9 mouse cellular contexts compared by ENCODE assay signal in the genomic region with DNA sequence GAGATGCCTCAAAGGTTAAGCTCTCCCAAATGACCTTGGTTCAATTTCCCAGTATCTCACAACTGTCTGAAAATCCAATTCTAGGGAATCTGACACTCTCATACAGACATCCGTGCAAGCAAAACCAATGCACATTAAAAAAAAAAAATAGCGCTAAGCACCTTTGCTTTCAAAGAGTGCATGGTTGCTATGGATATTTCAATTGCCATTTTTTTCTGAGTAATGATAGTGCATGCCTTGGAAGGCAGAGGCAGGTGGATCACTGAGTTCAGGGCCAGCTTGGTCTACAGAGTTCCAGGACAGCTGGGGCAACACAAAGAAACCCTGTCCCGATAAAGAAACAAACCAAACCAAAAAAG. TPM values are rescaled to one million over a fixed set of nuclear protein-coding genes. Genes with fewer than 3 reads are reported as not detected.
A peak's percentile ranks its signal among the peaks of the same experiment; 100 is the strongest.
DNase-seq lines count a peak whose midpoint lies in the region; ATAC-seq and TF ChIP-seq lines count a peak whose summit lies in the region.
"Had no signal": no experiment of that assay in that cellular context is flagged by ENCODE, and none has a peak within 500 bp of the region (broad histone marks: within the 10 kb centered on the region; RNA-seq: fewer than 3 reads in every experiment).

No protein-coding gene starts in this region.

- peak overlapping the region; percentile 80 for H3K4me2 ChIP-seq in forebrain, embryonic 15.5 days (replicated peaks)
- H3K4me2 ChIP-seq in liver, embryonic 14.5 days (ENCODE audit: low read depth) = peak overlapping the region; percentile 79

- H3K9ac ChIP-seq in heart, adult 2 months (ENCODE audit: low read depth, low read length) = no peak overlapping the region
- H3K9ac ChIP-seq in forebrain, embryonic 15.5 days (replicated peaks) = peak overlapping the region; percentile 83
- peak overlapping the region; percentile 87 for H3K9ac ChIP-seq in liver, embryonic 14.5 days (replicated peaks)

- TF ChIP-seq EP300 in heart, adult 2 months (IDR thresholded peaks at IDR 0.05; ENCODE audit: insufficient read depth, low read depth, low read length) = no peak
- no peak; the same call in 1 of the 2 replicates for TF ChIP-seq EP300 in liver, embryonic 14.5 days (IDR thresholded peaks at IDR 0.05; ENCODE audit: low read depth)

- TF ChIP-seq CTCF in heart, adult 2 months (IDR thresholded peaks at IDR 0.05) = no peak
- TF ChIP-seq CTCF in liver, embryonic 14.5 days (IDR thresholded peaks at IDR 0.05; ENCODE audit: low read depth) = no peak

- H3K79me2 ChIP-seq in heart, adult 2 months (replicated peaks; ENCODE audit: control insufficient read depth, insufficient read depth, low read length) = no peaks in the 10 kb centered on the region

- H3K4me3 ChIP-seq in heart, adult 2 months = peak overlapping the region; percentile 78
- peak overlapping the region; percentile 53 for H3K4me3 ChIP-seq in forebrain, embryonic 15.5 days
- peak overlapping the region; percentile 89 to 97 for H3K4me3 ChIP-seq in liver, embryonic 14.5 days (ENCODE audit: insufficient read depth in 1 of 2, low read depth in 2 of 2, low read length in 2 of 2)

- peaks cover 4% of the 10 kb centered on the region for H3K4me1 ChIP-seq in heart, adult 2 months (ENCODE audit: control insufficient read depth, insufficient read depth, low read length)
- peaks cover 12% of the 10 kb centered on the region for H3K4me1 ChIP-seq in forebrain, embryonic 15.5 days
- peaks cover 6% of the 10 kb centered on the region in 2 experiments for H3K4me1 ChIP-seq in liver, embryonic 14.5 days (replicated peaks; ENCODE audit: control insufficient read depth in 2 of 2, insufficient read depth in 2 of 2, low read length in 1 of 2)

- H3K27ac ChIP-seq in heart, adult 2 months = peak overlapping the region; percentile 85
- no peak overlapping the region for H3K27ac ChIP-seq in forebrain, embryonic 15.5 days (replicated peaks)
- H3K27ac ChIP-seq in liver, embryonic 14.5 days = no peak overlapping the region

- intact Hi-C loops in heart, adult 2 months (cut with DNase I) = no loop called here

- H3K9me3 ChIP-seq in forebrain, embryonic 15.5 days = no peaks in the 10 kb centered on the region
- no peaks in the 10 kb centered on the region for H3K9me3 ChIP-seq in liver, embryonic 14.5 days (ENCODE audit: control insufficient read depth, low read length)

- 3% methylated on average over 3 of the region's 3 CpGs for WGBS in heart, adult 2 months
- whole genome bisulfite sequencing in forebrain, embryonic 15.5 days = 12% methylated on average over 3 of the region's 3 CpGs
- WGBS in liver, embryonic 14.5 days (ENCODE audit: insufficient replicate concordance) = 5% methylated on average over 3 of the region's 3 CpGs

- no peaks in the 10 kb centered on the region for H3K27me3 ChIP-seq in heart, adult 2 months (ENCODE audit: control insufficient read depth, insufficient read depth, low read length)
- H3K27me3 ChIP-seq in forebrain, embryonic 15.5 days = no peaks in the 10 kb centered on the region
- no peaks in the 10 kb centered on the region for H3K27me3 ChIP-seq in liver, embryonic 14.5 days (ENCODE audit: control insufficient read depth, insufficient read depth, low read length)

- DNase-seq in heart, adult 2 months = no peak
- DNase-seq in heart, postnatal 4 days = no peak
- no peak for DNase-seq in liver, embryonic 14.5 days (ENCODE audit: low read depth in 3 of 3, low spot score in 3 of 3)
- DNase-seq in MN1 (ENCODE audit: low spot score) = no peak
- no peak for DNase-seq in spleen, adult 18-20 months
- DNase-seq in ovary, postnatal 14 days (ENCODE audit: low spot score) = no peak

- ATAC-seq in CD4-positive, CD25-positive, alpha-beta regulatory T cell, adult 4 months = peak; percentile 51
- peak; percentile 17; the same call in 1 of the 2 replicates for ATAC-seq in forebrain, embryonic 15.5 days (replicated peaks)
- ATAC-seq in liver, embryonic 14.5 days (ENCODE audit: insufficient read depth) = no peak

- no peak for TF ChIP-seq POLR2A in heart, adult 2 months (IDR thresholded peaks at IDR 0.05; ENCODE audit: insufficient read depth, low read depth, low read length)

- peaks cover 6% of the 10 kb centered on the region for H3K36me3 ChIP-seq in heart, adult 2 months (ENCODE audit: control insufficient read depth, insufficient read depth, low read length)
- peaks cover 11% of the 10 kb centered on the region for H3K36me3 ChIP-seq in forebrain, embryonic 15.5 days
- peaks cover 8% of the 10 kb centered on the region for H3K36me3 ChIP-seq in liver, embryonic 14.5 days (replicated peaks; ENCODE audit: control insufficient read depth, insufficient read depth, low read depth)

RNA-seq across cellular contexts. Expression of gene Uqcc3, which starts 0.3 kb away (rescaled TPM):
- 10 to 100 TPM; 49.9 to 56.5 TPM for total RNA-seq in heart, adult 2 months (2021)
- 43.7 and 48.6 TPM in 2 replicates for polyA plus RNA-seq in heart, adult 2 months (2012; rRNA removed)
- total RNA-seq in heart, postnatal 4 days (2021) = 10 to 100 TPM; 39.4 to 41.2 TPM
- 10 to 100 TPM; 80.7 to 88.3 TPM for polyA plus RNA-seq in CD4-positive, CD25-positive, alpha-beta regulatory T cell, adult 4 months (2017; shearing (Covaris generic))
- polyA plus RNA-seq in forebrain, embryonic 15.5 days (2015; fragmentation: Nextera tagmentation; extraction: Ambion mirVana) = 55.4 and 61.8 TPM in 2 replicates
- polyA plus RNA-seq in liver, embryonic 14.5 days (2012; rRNA removed) = 18.5 and 22.2 TPM in 2 replicates
- polyA plus RNA-seq in liver, embryonic 14.5 days (2014; fragmentation: Nextera tagmentation; extraction: Ambion mirVana) = 28.3 and 35.3 TPM in 2 replicates

RNA-seq across cellular contexts. Expression of gene Lbhd1, which starts 2.5 kb away (rescaled TPM):
- 1 to 10 TPM; 4.2 to 5.2 TPM for total RNA-seq in heart, adult 2 months (2021)
- polyA plus RNA-seq in heart, adult 2 months (2012; rRNA removed) = 1.1 and 1.3 TPM in 2 replicates
- 1 to 10 TPM; 2.1 to 5.6 TPM for total RNA-seq in heart, postnatal 4 days (2021)
- 10 to 100 TPM; 58.1 to 77.2 TPM for polyA plus RNA-seq in CD4-positive, CD25-positive, alpha-beta regulatory T cell, adult 4 months (2017; shearing (Covaris generic))
- polyA plus RNA-seq in forebrain, embryonic 15.5 days (2015; fragmentation: Nextera tagmentation; extraction: Ambion mirVana) = 59.1 and 74.7 TPM in 2 replicates
- 3.1 and 3.7 TPM in 2 replicates for polyA plus RNA-seq in liver, embryonic 14.5 days (2012; rRNA removed)
- polyA plus RNA-seq in liver, embryonic 14.5 days (2014; fragmentation: Nextera tagmentation; extraction: Ambion mirVana) = 43.7 and 47.7 TPM in 2 replicates

RNA-seq across cellular contexts. Expression of gene Gm49403, which starts 2.7 kb away (rescaled TPM):
- not detected for total RNA-seq in heart, adult 2 months (2021)
- polyA plus RNA-seq in heart, adult 2 months (2012; rRNA removed) = not detected in 2 replicates
- not detected for total RNA-seq in heart, postnatal 4 days (2021)
- not detected for polyA plus RNA-seq in CD4-positive, CD25-positive, alpha-beta regulatory T cell, adult 4 months (2017; shearing (Covaris generic))
- not detected in 2 replicates for polyA plus RNA-seq in forebrain, embryonic 15.5 days (2015; fragmentation: Nextera tagmentation; extraction: Ambion mirVana)
- polyA plus RNA-seq in liver, embryonic 14.5 days (2012; rRNA removed) = not detected in 2 replicates
- polyA plus RNA-seq in liver, embryonic 14.5 days (2014; fragmentation: Nextera tagmentation; extraction: Ambion mirVana) = not detected in 2 replicates
- total RNA-seq: neutrophil, adult 5-6 weeks had no signal

RNA-seq across cellular contexts. Expression of gene 1810009A15Rik, which starts 7.6 kb away (rescaled TPM):
- total RNA-seq in heart, adult 2 months (2021) = 10 to 100 TPM; 15.6 to 21.0 TPM
- 10.1 and 10.5 TPM in 2 replicates for polyA plus RNA-seq in heart, adult 2 months (2012; rRNA removed)
- 10 to 100 TPM; 23.7 to 24.9 TPM for total RNA-seq in heart, postnatal 4 days (2021)
- 100 to 1,000 TPM; 102 to 103 TPM for polyA plus RNA-seq in CD4-positive, CD25-positive, alpha-beta regulatory T cell, adult 4 months (2017; shearing (Covaris generic))
- polyA plus RNA-seq in forebrain, embryonic 15.5 days (2015; fragmentation: Nextera tagmentation; extraction: Ambion mirVana) = 53.9 and 55.0 TPM in 2 replicates
- polyA plus RNA-seq in liver, embryonic 14.5 days (2012; rRNA removed) = 36.7 and 52.7 TPM in 2 replicates
- 65.0 and 70.8 TPM in 2 replicates for polyA plus RNA-seq in liver, embryonic 14.5 days (2014; fragmentation: Nextera tagmentation; extraction: Ambion mirVana)

RNA-seq across cellular contexts. Expression of gene Gm49416, which starts 7.7 kb away (rescaled TPM):
- total RNA-seq in heart, adult 2 months (2021) = 1 to 10 TPM in 1 of 2 experiments, under 1 TPM in 1; 0.57 to 3.2 TPM
- 1.2 and 1.3 TPM in 2 replicates for polyA plus RNA-seq in heart, adult 2 months (2012; rRNA removed)
- total RNA-seq in heart, postnatal 4 days (2021) = 1 to 10 TPM; 2.3 to 3.6 TPM
- polyA plus RNA-seq in CD4-positive, CD25-positive, alpha-beta regulatory T cell, adult 4 months (2017; shearing (Covaris generic)) = not detected
- polyA plus RNA-seq in forebrain, embryonic 15.5 days (2015; fragmentation: Nextera tagmentation; extraction: Ambion mirVana) = 0.25 TPM in 1 of 2 replicates, not detected in the other
- polyA plus RNA-seq in liver, embryonic 14.5 days (2012; rRNA removed) = 0.13 TPM in 1 of 2 replicates, not detected in the other
- not detected in 2 replicates for polyA plus RNA-seq in liver, embryonic 14.5 days (2014; fragmentation: Nextera tagmentation; extraction: Ambion mirVana)
- total RNA-seq: neutrophil, adult 5-6 weeks had no signal
